Mouse (Mus musculus) mesoderm, embryonic 11.5 days (tissue): Measurements from ENCODE around the gene Cltc.

ENCODE experiments used
- DNase-seq: peaks from one replicate; pipeline ENCODE4 v3.0.0-alpha.2; 2012; ENCODE audit warnings: low read depth, low spot score

The Cltc gene

GRCm38 (mm10) chr11:86683395-86684125 lies 73.8 kb downstream of the Cltc start, which contains the start of the genes Vmp1 and Ptrh2:
Gene Vmp1 (minus strand): TSS chr11:86683836.
Gene Ptrh2 (plus strand): TSS chr11:86683985.
- DNase-seq, result peak; percentile 97

- no peak for DNase-seq
Measured at GRCm38 (mm10) chr11:86682861-86683260, 74.5 kb downstream of the Cltc start.

- no peak for DNase-seq
Measured at GRCm38 (mm10) chr11:86681423-86681822, 75.9 kb downstream of the Cltc start.

- no peak for DNase-seq
Measured at GRCm38 (mm10) chr11:86680729-86681128, 76.6 kb downstream of the Cltc start.

- DNase-seq, result no peak
Measured at GRCm38 (mm10) chr11:86678957-86679356, 78.4 kb downstream of the Cltc start.

- DNase-seq, result no peak
Measured at GRCm38 (mm10) chr11:86675520-86675919, 81.8 kb downstream of the Cltc start.

GRCm38 (mm10) chr11:86672772-86673171 lies 84.6 kb downstream of the Cltc start:
- no peak for DNase-seq

- DNase-seq, result no peak
Measured at GRCm38 (mm10) chr11:86671041-86671675, 86.2 kb downstream of the Cltc start.

- no peak for DNase-seq
Measured at GRCm38 (mm10) chr11:86668169-86668568, 89.2 kb downstream of the Cltc start.

GRCm38 (mm10) chr11:86667553-86667952 lies 89.8 kb downstream of the Cltc start:
- DNase-seq, result no peak

GRCm38 (mm10) chr11:86664406-86664805 lies 93.0 kb downstream of the Cltc start:
- DNase-seq, result no peak

- no peak for DNase-seq
Measured at GRCm38 (mm10) chr11:86663977-86664376, 93.4 kb downstream of the Cltc start.

- DNase-seq, result no peak
Measured at GRCm38 (mm10) chr11:86662986-86663895, 94.1 kb downstream of the Cltc start.

GRCm38 (mm10) chr11:86657863-86658262 lies 99.5 kb downstream of the Cltc start:
- DNase-seq, result no peak

GRCm38 (mm10) chr11:86656849-86657567 lies 100.4 kb downstream of the Cltc start:
- DNase-seq, result no peak

- peak; percentile 42 for DNase-seq
Measured at GRCm38 (mm10) chr11:86655671-86656070, 101.7 kb downstream of the Cltc start.

- DNase-seq, result no peak
Measured at GRCm38 (mm10) chr11:86654096-86654495, 103.3 kb downstream of the Cltc start.

- DNase-seq, result peak; percentile 65
Measured at GRCm38 (mm10) chr11:86653446-86653845, 103.9 kb downstream of the Cltc start.

- DNase-seq, result no peak
Measured at GRCm38 (mm10) chr11:86652578-86652979, 104.8 kb downstream of the Cltc start.

- DNase-seq, result peak; percentile 20
Measured at GRCm38 (mm10) chr11:86650676-86651075, 106.7 kb downstream of the Cltc start.

GRCm38 (mm10) chr11:86649542-86649941 lies 107.8 kb downstream of the Cltc start:
- no peak for DNase-seq
